Mouse (Mus musculus): Measurements from ENCODE around the gene Vwf.

Vwf gene

GRCm38 (mm10) chr6:125546474-125546873, at the start of gene Vwf:
Vwf (plus strand) TSS chr6:125546774.
- DNase-seq, result no peak

DNA sequence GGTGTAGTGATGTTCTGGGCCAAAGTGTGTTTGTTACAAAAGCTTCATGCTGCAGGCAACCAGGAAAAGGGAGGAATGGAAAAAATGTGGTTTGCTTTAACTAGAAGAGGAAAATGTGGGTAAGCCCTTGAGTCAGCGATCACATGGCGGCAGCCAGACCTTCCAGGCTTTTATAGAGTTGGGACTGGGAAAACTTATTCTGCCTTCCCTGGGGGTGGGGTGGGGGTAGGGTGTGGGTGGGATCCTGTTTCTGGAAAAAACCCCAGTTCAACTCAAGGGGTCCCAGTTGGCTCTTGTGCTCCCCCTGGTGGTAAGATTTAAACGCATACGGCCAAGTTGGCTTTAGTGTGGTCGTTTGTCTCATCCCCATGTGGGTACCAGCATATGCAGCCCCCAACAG, 48.5 kb upstream of the Vwf start:
- peak in 1 of 2 experiments; percentile 52 for DNase-seq

- peak in 1 of 2 experiments; percentile 11 for DNase-seq
Observed at GRCm38 (mm10) chr6:125503186-125503802, 43.3 kb upstream of the Vwf start.

DNA sequence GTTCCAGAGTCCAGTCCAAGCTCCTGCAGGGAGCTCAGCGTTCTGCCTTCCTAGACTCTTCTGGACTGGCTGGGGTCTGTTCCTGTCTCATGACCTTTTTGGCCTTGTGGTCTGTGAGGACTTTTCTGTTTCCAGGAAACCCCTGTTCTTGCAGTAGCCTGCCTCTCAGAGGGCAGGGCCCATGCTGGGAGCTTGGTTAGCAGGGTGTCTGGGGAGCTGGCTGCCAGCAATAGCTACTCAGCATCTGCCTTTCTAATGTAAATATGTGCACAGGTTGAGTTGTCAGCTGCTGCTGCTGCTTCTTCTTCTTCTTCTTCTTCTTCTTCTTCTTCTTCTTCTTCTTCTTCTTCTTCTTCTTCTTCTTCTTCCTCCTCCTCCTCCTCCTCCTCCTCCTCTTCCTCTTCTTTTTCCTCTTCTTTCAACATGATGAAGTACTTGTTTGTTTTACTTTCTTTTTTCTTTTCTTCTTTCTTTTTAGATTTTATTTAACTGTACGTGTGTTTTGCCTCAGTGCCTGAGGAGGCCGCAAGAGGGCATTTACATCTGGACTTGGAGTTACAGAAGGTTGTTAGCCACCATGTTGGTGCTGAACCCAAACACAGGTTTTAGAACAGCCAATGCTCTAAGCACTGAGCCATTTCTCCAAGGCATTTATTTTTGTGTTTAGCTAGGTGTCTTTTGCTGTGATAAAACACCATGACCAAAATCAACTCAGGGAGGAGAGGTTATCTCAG, 41.8 kb upstream of the Vwf start:
- no peak for DNase-seq

- DNase-seq, result no peak
Observed at GRCm38 (mm10) chr6:125506427-125506826, 40.1 kb upstream of the Vwf start.

DNA sequence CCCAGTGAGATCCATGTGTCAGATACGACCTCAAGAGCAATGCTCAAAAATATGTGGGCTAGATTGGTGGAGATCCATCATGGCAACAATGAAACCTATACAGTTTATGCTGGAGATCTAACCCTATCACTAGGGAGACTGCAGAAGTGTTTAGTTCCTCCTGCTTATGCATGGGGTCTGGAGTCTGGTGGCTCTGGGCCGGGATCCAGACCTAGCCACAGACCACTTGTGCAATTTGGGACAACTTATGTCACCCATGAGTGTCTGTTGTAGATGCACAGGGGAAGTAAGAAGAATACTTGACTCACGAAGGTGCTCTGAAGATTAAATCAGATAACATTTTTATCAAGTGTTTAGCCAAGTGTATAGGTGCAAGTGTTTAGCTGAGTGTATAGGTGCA, 36.8 kb upstream of the Vwf start:
- DNase-seq, result no peak

DNA sequence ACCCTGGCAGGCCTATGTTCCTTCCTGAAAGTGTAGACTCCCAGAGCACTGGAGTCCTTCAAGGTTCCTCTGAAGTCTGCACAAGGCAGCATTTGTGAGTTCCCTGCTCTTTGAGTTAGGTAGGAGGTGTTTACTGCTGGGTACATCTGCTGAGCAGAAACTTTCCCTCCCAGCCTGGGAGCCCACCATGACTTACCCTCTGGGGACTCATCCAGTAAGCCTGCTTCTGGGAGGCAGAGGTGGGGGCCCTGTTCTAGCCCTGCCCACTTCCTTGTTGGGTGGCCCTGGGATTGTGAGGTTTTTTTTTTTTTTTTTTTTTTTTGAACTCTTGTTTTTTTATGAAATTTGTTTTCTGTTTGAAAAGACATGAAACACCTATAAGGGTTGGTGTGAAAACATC, 35.9 kb upstream of the Vwf start:
- no peak for DNase-seq

GRCm38 (mm10) chr6:125511196-125511595, 35.4 kb upstream of the Vwf start:
- no peak for DNase-seq

DNA sequence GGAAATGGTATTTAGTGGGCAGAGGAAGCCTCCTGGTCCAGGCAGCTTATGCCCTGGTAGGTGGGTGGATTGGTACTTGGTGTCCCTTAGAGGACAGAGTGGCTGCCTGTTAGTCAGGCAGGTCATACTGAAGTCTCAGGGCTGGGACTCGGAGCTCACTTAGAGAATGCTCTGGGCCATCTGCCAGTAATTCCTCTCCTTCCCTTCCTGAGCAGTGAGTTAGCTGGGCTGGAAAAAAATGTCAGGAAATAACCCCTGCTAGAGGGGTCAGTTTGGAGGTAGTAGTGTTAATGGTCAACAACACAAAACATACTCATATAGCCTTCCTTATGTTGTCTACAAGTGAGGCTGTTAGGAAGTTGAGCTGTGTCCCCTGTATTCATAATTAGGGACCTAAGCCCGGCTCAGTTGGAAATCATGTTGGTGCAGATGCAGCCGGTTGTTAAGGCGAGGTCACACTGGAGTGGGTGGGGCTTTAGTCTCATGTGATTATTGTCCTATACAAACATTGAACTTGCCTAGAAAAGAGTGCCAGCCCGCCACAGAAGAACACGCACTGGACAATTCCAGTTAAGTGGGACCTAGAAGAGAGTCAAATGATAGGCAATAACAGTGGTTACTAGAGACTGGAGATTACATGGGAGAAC, 33.5 kb upstream of the Vwf start:
- DNase-seq, result peak; percentile 80 to 84

GRCm38 (mm10) chr6:125515503-125516315, 30.9 kb upstream of the Vwf start:
- DNase-seq, result peak; percentile 83 to 85

DNA sequence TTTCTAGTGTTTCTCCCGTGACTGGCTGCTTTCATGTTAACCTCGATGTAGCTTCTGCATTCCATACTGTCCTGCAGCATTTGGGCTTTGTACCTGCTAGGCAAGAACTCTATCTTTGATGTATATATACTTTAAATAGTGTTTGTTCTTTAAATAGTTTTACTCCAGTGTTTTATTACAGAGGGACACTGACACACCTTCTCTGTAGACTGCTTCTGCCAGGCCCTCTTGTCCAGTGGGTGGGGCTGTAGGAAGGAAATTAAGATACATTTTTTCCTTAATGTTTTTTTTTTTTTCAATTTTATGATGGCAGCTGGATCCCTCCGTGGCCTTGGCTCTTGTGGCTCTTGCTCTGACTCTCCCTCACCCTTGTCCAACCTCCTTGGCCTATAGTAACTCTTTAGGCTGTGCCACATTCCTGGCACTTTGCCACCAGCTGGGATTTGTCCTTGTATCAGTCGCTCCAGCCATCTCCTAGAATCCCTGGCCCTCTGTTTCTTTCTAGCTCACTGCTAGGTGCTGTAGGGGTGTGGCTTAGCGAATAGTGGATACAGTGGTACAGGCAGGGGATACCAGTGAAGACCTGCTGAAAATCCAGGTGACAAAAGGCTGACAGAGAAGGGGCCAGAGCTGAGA, 24.9 kb upstream of the Vwf start:
- no peak for DNase-seq

DNA sequence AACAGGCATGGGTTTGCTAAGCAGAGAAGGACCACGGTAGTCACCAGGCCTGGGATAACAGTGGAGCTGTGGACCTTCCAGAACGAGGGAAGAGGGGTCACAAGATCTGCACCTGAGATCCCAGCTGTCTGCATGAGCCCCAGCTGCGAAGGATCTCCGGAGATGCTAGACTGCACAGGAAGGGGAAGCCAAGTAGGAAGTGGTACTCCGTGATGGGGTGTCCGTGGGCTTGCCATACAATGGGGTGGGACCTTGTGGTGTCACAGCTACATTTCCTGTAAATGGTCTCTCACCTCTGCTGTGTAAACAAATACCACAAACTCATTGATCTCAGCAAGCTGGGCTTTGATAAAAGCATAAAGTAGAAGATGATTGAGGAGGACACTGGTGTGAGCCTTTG, 22.5 kb upstream of the Vwf start:
- DNase-seq, result no peak

DNA sequence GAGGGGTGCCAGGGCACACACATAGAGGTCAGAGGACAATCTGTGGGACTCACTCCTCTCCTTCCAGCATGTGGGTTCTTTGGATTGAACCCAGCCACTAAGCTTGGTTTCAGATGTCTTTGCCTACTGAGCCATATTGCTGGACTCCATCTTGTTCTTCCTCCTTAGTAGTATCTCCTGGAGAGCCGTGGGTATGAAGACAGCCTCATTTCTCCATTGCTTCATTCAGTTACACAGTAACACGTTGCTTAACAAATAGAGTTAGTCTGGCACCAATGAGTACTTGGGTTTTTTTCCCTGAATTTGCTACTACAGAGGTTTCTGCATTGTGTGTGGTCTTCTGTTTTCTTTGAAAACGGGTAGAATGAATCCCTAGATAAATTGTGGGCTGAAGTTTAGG, 20.5 kb upstream of the Vwf start:
- DNase-seq, result no peak

DNA sequence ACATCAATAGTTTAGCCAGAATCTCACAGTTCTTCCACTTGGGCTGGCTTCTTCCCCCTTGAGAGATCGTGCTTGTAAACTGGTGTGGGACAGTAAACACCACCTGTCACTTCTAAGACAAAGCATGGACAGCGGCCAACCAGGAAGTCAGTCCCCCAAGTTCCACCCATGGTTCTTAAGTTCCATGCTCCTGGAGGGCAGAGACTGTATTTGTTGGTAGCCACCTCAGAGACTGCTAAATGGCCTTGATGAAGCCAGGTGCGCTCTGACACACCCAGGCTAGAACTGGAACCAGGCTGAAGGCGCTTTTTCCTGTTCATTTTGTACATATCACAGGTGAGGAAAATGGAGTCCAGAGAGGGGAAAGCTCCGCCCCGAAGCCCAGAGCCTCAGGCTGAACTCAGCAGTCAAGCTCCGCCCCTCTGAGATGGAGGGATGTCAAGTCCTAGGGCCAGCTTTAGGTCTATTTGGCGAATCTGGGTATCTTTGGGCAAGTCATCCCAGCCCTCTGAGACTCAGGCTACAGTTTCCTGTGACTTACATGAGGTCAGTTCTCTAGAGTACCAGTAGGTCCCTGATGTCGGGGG, 17.9 kb upstream of the Vwf start:
- no peak for DNase-seq

DNA sequence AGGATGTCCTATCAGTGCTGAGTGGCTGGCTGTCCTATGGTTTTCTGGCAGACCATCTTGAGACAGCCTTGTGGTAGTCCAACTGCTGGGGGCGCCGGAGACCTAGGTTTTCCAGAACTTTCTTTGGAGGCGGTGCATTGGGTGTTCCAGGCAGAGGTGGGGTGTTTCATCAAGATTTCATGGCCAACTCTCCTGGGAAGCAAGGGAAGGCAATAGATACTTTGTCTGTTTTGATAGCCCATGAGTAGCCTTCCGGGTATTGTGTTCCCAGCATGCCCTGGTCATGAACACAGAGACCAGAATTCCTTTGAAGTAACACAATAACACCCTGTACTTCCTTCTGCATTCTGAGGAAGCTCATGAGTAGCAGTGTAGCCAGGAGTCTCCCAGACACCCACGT, 17.1 kb upstream of the Vwf start:
- DNase-seq, result peak; percentile 13 to 51

- no peak for DNase-seq
Observed at GRCm38 (mm10) chr6:125533104-125533650, 13.4 kb upstream of the Vwf start.

GRCm38 (mm10) chr6:125534990-125535389, 11.6 kb upstream of the Vwf start:
- DNase-seq, result no peak

DNA sequence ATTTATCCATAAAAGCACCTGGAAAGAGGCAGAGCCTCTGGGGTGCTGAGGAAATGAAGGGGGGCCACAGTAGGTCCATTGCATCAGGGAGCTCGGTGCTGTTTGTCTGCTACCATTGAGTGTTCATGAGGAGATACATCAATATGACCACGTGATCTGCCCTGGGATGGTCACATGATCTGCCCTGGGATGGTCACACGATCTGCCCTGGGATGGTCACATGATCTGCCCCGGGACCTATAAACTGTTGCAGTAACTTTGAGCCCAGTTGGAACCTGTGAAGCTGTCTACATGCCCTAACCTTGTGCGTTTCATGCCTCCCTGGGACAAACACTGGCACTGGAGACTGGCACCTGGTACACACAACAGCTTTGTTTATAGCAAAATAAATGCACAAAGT, 8.1 kb upstream of the Vwf start:
- no peak for DNase-seq

DNA sequence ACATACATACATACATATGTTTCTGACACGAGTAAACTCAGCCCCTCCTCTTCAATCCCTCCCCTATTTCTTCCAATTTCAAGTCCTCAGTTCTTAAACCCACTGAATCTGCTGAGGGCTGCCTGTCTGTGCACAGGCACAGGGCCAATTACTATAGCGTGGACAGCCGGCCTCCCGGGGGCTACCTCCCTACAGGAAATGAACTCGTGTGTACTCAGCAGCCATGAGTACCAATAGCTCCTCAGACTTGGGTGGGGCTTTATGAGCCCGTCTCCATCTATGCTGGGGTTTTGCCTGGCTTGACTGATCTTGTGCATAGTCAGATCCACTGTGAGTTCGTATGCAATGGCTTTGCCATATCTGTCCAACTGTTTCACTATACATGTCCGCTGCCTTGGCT, 7.2 kb upstream of the Vwf start:
- no peak for DNase-seq

DNA sequence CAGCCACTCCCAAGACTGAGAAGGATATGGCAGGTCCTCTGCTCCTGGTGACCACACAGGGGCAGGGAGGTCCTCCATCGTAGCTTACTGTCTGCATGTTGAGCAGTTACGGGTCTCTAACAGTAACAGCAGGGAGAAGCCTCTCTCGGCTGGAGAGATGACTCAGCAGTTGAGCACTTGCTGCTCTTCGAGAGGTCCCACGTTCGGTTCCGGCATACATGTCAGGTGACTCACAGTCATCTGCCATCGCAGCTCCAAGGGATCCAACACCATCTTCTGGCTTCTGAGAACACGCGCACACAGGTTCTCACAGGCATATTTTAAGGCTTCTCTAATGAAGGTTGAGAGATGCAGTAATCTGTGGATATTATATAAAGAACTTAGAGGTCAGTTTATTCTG, 6.4 kb upstream of the Vwf start:
- no peak for DNase-seq

DNA sequence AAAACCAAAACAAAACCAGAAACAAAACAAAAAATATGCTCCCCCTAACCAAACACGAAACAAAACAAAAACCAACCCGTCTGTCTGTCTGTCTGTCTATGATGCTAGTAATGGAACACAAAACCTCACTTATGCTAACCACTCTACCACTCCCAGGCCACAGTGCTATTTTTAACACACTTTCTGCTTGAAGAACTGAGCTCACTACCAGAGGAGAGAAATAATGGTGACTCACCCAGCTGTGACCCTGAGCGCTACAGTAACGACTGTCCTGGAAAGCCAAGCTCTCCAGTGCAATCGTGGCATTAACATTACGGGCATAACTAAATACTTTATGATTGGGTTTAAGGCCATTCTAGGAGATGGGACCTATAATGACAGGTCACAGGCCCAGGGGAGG, 5.7 kb upstream of the Vwf start:
- no peak for DNase-seq

DNA sequence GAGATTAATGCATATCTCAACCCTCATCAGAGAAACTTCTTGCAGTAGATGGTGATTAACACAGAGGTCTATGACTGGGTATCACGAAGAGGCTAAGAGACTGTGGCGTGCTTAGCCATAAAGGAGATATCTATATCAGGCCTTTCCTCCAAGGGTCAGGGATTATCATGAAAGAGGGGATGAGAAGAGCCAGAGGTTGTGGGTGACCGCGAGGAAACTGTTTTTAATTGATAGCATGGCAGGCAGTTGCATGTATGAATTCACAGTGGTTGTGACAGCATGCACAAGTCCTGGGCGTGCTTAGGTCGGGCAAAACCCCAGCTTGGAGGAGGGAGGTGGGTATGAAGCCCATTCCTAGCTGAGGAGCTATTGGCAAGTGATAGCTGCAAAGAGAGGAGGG, 5.3 kb upstream of the Vwf start:
- DNase-seq, result no peak

Data from kidney, postnatal 36 days (tissue).